Mouse (Mus musculus) MEL (cell line): ENCODE results near the gene Pi4k2a. TPM values are rescaled to one million over a fixed set of nuclear protein-coding genes. Genes with fewer than 3 reads are reported as not detected.

Experiments used
- DNase-seq: peaks from one replicate; pipeline ENCODE4 v3.0.0; 2011; ENCODE audit warnings: low read depth, low spot score
- H3K27ac ChIP-seq: 2 replicates; pipeline ENCODE4 v1.5.1; 2012; ENCODE audit warnings: low read depth, mild to moderate bottlenecking, control low read depth, low read length, moderate library complexity; ENCODE audit not compliant: control insufficient read depth
- H3K27me3 ChIP-seq, 2 experiments: fragments of 150-350 bp in 1 of 2; sonication (generic) in 1 of 2; 2 replicates each; pipeline ENCODE4 v1.6.1; 2012; ENCODE audit warnings: low read length in 2 of 2, mild to moderate bottlenecking in 2 of 2, improper control_type of control experiment in 1 of 2, moderate library complexity in 1 of 2; ENCODE audit not compliant: insufficient read depth in 2 of 2, control insufficient read depth in 1 of 2
- H3K36me3 ChIP-seq, 2 experiments: 2 replicates each; pipeline ENCODE4 v1.6.1; 2012 to 2014; ENCODE audit warnings: low read length in 2 of 2, improper control_type of control experiment in 1 of 2, inconsistent platforms in 1 of 2, mild to moderate bottlenecking in 1 of 2; ENCODE audit not compliant: insufficient read depth in 2 of 2, control insufficient read depth in 1 of 2
- H3K4me1 ChIP-seq, 2 experiments: fragments of 150-350 bp in 1 of 2; sonication (generic) in 1 of 2; 2 replicates each; pipeline ENCODE4 v1.6.1; 2012; ENCODE audit warnings: low read length in 2 of 2, improper control_type of control experiment in 1 of 2, mild to moderate bottlenecking in 1 of 2; ENCODE audit not compliant: insufficient read depth in 2 of 2, control insufficient read depth in 1 of 2
- H3K4me3 ChIP-seq, 2 experiments: fragments of 150-350 bp in 1 of 2; sonication (generic) in 1 of 2; 2 replicates each; pipeline ENCODE4 v1.5.1; 2012; ENCODE audit warnings: low read depth in 2 of 2, low read length in 2 of 2, mild to moderate bottlenecking in 2 of 2, moderate library complexity in 2 of 2, control low read depth in 1 of 2, improper control_type of control experiment in 1 of 2; ENCODE audit not compliant: control insufficient read depth in 1 of 2, insufficient read depth in 1 of 2
- H3K79me2 ChIP-seq: 2 replicates; pipeline ENCODE4 v1.6.1; 2012; ENCODE audit warnings: mild to moderate bottlenecking, low read length, moderate library complexity; ENCODE audit not compliant: control insufficient read depth, poor library complexity, insufficient read depth
- H3K9ac ChIP-seq: 2 replicates; pipeline ENCODE4 v1.6.1; 2012; ENCODE audit warnings: low read depth, mild to moderate bottlenecking, control low read depth, low read length, moderate library complexity; ENCODE audit not compliant: control insufficient read depth, poor library complexity, severe bottlenecking
- H3K9me3 ChIP-seq: fragments of 150-350 bp; sonication (generic); replicated peaks from 2 replicates; pipeline ENCODE4 v1.6.1; 2012; ENCODE audit warnings: mild to moderate bottlenecking, low read length, improper control_type of control experiment, moderate library complexity; ENCODE audit not compliant: insufficient read depth
- CHD2 ChIP-seq: IDR thresholded peaks from 2 replicates; pipeline ENCODE4 v1.6.1; 2011; ENCODE audit warnings: low read length, improper control_type of control experiment
- CTCF ChIP-seq, 3 experiments: IDR thresholded peaks in 2 of 3; conservative IDR thresholded peaks in 1 of 3; 2 replicates each; pipeline ENCODE4 v1.5.1; 2011 to 2012; ENCODE audit warnings: low read length in 3 of 3, low read depth in 2 of 3, mild to moderate bottlenecking in 2 of 3, improper control_type of control experiment in 1 of 3, inconsistent platforms in 1 of 3, mixed read lengths in 1 of 3, moderate library complexity in 1 of 3; ENCODE audit not compliant: control insufficient read depth in 1 of 3, insufficient read depth in 1 of 3, poor library complexity in 1 of 3, severe bottlenecking in 1 of 3
- ELF1 ChIP-seq: IDR thresholded peaks from 2 replicates; pipeline ENCODE4 v1.6.1; 2014; ENCODE audit warnings: low read depth, mild to moderate bottlenecking, inconsistent platforms, low read length, improper control_type of control experiment, moderate library complexity
- GABPA ChIP-seq: IDR thresholded peaks from 2 replicates; pipeline ENCODE4 v1.6.1; 2012; ENCODE audit warnings: low read depth, mild to moderate bottlenecking, inconsistent platforms, low read length, improper control_type of control experiment, moderate library complexity
- GATA1 ChIP-seq: IDR thresholded peaks from 2 replicates; pipeline ENCODE4 v1.6.1; 2011; ENCODE audit warnings: low read depth, low read length, improper control_type of control experiment
- HCFC1 ChIP-seq: IDR thresholded peaks from 2 replicates; pipeline ENCODE4 v1.6.1; 2012; ENCODE audit warnings: low read depth, mild to moderate bottlenecking, inconsistent platforms, low read length, improper control_type of control experiment, moderate library complexity
- KAT2A ChIP-seq: conservative IDR thresholded peaks from 2 replicates; pipeline ENCODE4 v1.6.1; 2012; ENCODE audit warnings: low read depth, low read length, improper control_type of control experiment, inconsistent platforms
- MAFK ChIP-seq: IDR thresholded peaks from 2 replicates; pipeline ENCODE4 v1.6.1; 2011; ENCODE audit warnings: low read depth, mild to moderate bottlenecking, low read length, improper control_type of control experiment, borderline replicate concordance
- MAX ChIP-seq: IDR thresholded peaks from 2 replicates; pipeline ENCODE4 v1.6.1; 2011; ENCODE audit warnings: low read length, improper control_type of control experiment
- MEF2A ChIP-seq: IDR thresholded peaks from 2 replicates; pipeline ENCODE4 v1.6.1; 2014; ENCODE audit warnings: low read depth, mild to moderate bottlenecking, inconsistent platforms, low read length, improper control_type of control experiment; ENCODE audit not compliant: poor library complexity, insufficient replicate concordance, severe bottlenecking; ENCODE audit errors: extremely low read depth
- MYC ChIP-seq: IDR thresholded peaks from 2 replicates; pipeline ENCODE4 v1.6.1; 2011; ENCODE audit warnings: low read depth, mild to moderate bottlenecking, low read length, improper control_type of control experiment, moderate library complexity
- NELFE ChIP-seq: IDR thresholded peaks from 2 replicates; pipeline ENCODE4 v1.6.1; 2011; ENCODE audit warnings: low read depth, low read length, improper control_type of control experiment
- POLR2A ChIP-seq, 2 experiments: IDR thresholded peaks; 2 replicates each; pipeline ENCODE4 v1.6.1; 2011 to 2012; ENCODE audit warnings: low read length in 2 of 2, mild to moderate bottlenecking in 2 of 2, control low read depth in 1 of 2, improper control_type of control experiment in 1 of 2, low read depth in 1 of 2, moderate library complexity in 1 of 2; ENCODE audit not compliant: control insufficient read depth in 1 of 2, insufficient read depth in 1 of 2, poor library complexity in 1 of 2
- POLR2AphosphoS2 ChIP-seq: IDR thresholded peaks from 2 replicates; pipeline ENCODE4 v1.6.1; 2011; ENCODE audit warnings: low read length, improper control_type of control experiment
- SIN3A ChIP-seq: IDR thresholded peaks from 2 replicates; pipeline ENCODE4 v1.6.1; 2012; ENCODE audit warnings: low read length, improper control_type of control experiment, inconsistent platforms
- SMC3 ChIP-seq: IDR thresholded peaks from 2 replicates; pipeline ENCODE4 v1.6.1; 2011; ENCODE audit warnings: low read depth, low read length, improper control_type of control experiment
- TBP ChIP-seq: IDR thresholded peaks from 2 replicates; pipeline ENCODE4 v1.8.0; 2011; ENCODE audit warnings: low read depth, low read length, improper control_type of control experiment
- UBTF ChIP-seq: IDR thresholded peaks from 2 replicates; pipeline ENCODE4 v1.6.1; 2012; ENCODE audit warnings: low read depth, mild to moderate bottlenecking, inconsistent platforms, low read length, improper control_type of control experiment, moderate library complexity, borderline replicate concordance; ENCODE audit not compliant: insufficient read depth
- USF2 ChIP-seq, 2 experiments: IDR thresholded peaks; 2 replicates each; pipeline ENCODE4 v1.6.1; 2011 to 2012; ENCODE audit warnings: improper control_type of control experiment in 2 of 2, low read length in 2 of 2, borderline replicate concordance in 1 of 2, inconsistent platforms in 1 of 2, low read depth in 1 of 2, mild to moderate bottlenecking in 1 of 2; ENCODE audit not compliant: insufficient read depth in 1 of 2
- ZNF384 ChIP-seq: IDR thresholded peaks from 2 replicates; pipeline ENCODE4 v1.6.1; 2012; ENCODE audit warnings: low read depth, mild to moderate bottlenecking, inconsistent platforms, low read length, improper control_type of control experiment
- polyA plus RNA-seq, 2 experiments: library from polyadenylated mRNA; stranded (reverse) in 1 of 2; unstranded in 1 of 2; fragments of >175 nt in 1 of 2; fragments of >200 nt in 1 of 2; gene quantifications; 2 replicates each; pipeline versions ENCODE4 v1.2.1 to v1.2.4; 2012; ENCODE audit warnings: low replicate concordance in 2 of 2, low read depth in 1 of 2; ENCODE audit not compliant: insufficient read length in 2 of 2, insufficient read depth in 1 of 2, missing spikeins in 1 of 2
- total RNA-seq: library from RNA; depleted of rRNA; stranded (reverse); fragments of 300-350 nt; gene quantifications from 2 replicates; pipeline ENCODE4 v1.2.3, GENCODE M21; 2012

The Pi4k2a gene
- total and polyA plus RNA-seq, 3 experiments: 10.2 to 30.3 TPM; not detected in 1

- Histone ChIP-seq H3K79me2 (no peaks in the 10 kb centered on the region), H3K27me3 (peaks cover 5 to 11% of the 10 kb centered on the region in 2 experiments; a peak in 3 of 4 replicates), H3K9ac (no peak overlapping the region), H3K4me1 (0 out of 4 replicates have a peak, but pooled peaks cover 0 to under 1% of the 10 kb centered on the region in 2 experiments), H3K27ac (no peak overlapping the region), H3K4me3 (no peak overlapping the region), H3K9me3 (no peaks in the 10 kb centered on the region)
- DNase-seq: no peak
- TF ChIP-seq CTCF (IDR thresholded peaks at IDR 0.05 in 2 of 3, conservative IDR thresholded peaks at IDR 0.05 in 1 of 3; ENCODE audit: control insufficient read depth in 1 of 3, insufficient read depth in 1 of 3, low read depth in 2 of 3, low read length in 3 of 3, poor library complexity in 1 of 3, severe bottlenecking in 1 of 3) (peak in 1 of 3 experiments; percentile 8; a peak in 1 of 6 replicates), MAFK (no peak), USF2 (IDR thresholded peaks at IDR 0.05; ENCODE audit: borderline replicate concordance in 1 of 2, insufficient read depth in 1 of 2, low read depth in 1 of 2, low read length in 2 of 2) (no peak)
- TF ChIP-seq, all 39 proteins: peak for 1
- no peaks in the 10 kb centered on the region for H3K36me3 ChIP-seq
Observed at GRCm38 (mm10) chr19:42072802-42073201, 17.5 kb upstream of the Pi4k2a start.

GRCm38 (mm10) chr19:42075051-42075450 is 15.2 kb upstream of the Pi4k2a start:
- Histone ChIP-seq H3K4me3 (no peak overlapping the region), H3K9ac (no peak overlapping the region), H3K79me2 (no peaks in the 10 kb centered on the region), H3K27ac (no peak overlapping the region), H3K36me3 (no peaks in the 10 kb centered on the region), H3K27me3 (peaks cover 0 to 4% of the 10 kb centered on the region in 2 experiments; a peak in 2 of 4 replicates), H3K9me3 (no peaks in the 10 kb centered on the region), H3K4me1 (peaks cover 0 to 12% of the 10 kb centered on the region in 2 experiments; a peak in 1 of 4 replicates)
- TF ChIP-seq POLR2A (IDR thresholded peaks at IDR 0.05; ENCODE audit: control insufficient read depth in 1 of 2, insufficient read depth in 1 of 2, low read depth in 1 of 2, low read length in 2 of 2, poor library complexity in 1 of 2) (no peak), MAX (no peak), KAT2A (no peak), MAFK (no peak), NELFE (no peak), SMC3 (no peak), ELF1 (no peak)
- DNase-seq: no peak

GRCm38 (mm10) chr19:42075992-42076391 is 14.3 kb upstream of the Pi4k2a start:
- no peak overlapping the region for H3K9ac ChIP-seq
- no peak for TF ChIP-seq TBP
- TF ChIP-seq HCFC1: no peak
- no peak for TF ChIP-seq CHD2
- no peak for TF ChIP-seq CTCF (IDR thresholded peaks at IDR 0.05 in 2 of 3, conservative IDR thresholded peaks at IDR 0.05 in 1 of 3; ENCODE audit: control insufficient read depth in 1 of 3, insufficient read depth in 1 of 3, low read depth in 2 of 3, low read length in 3 of 3, poor library complexity in 1 of 3, severe bottlenecking in 1 of 3)
- TF ChIP-seq ZNF384: no peak
- TF ChIP-seq MAX: no peak
- no peak for TF ChIP-seq POLR2A (IDR thresholded peaks at IDR 0.05; ENCODE audit: control insufficient read depth in 1 of 2, insufficient read depth in 1 of 2, low read depth in 1 of 2, low read length in 2 of 2, poor library complexity in 1 of 2)
- TF ChIP-seq POLR2AphosphoS2: no peak
- TF ChIP-seq GATA1: no peak
- no peak for TF ChIP-seq MYC
- TF ChIP-seq MEF2A: no peak
- TF ChIP-seq GABPA: no peak
- no peak for TF ChIP-seq USF2 (IDR thresholded peaks at IDR 0.05; ENCODE audit: borderline replicate concordance in 1 of 2, insufficient read depth in 1 of 2, low read depth in 1 of 2, low read length in 2 of 2)
- TF ChIP-seq UBTF: no peak
- no peak for TF ChIP-seq SIN3A
- peaks cover 2 to 4% of the 10 kb centered on the region in 2 experiments; a peak in 3 of 4 replicates for H3K27me3 ChIP-seq
- no peak overlapping the region for H3K27ac ChIP-seq
- H3K4me3 ChIP-seq: no peak overlapping the region
- DNase-seq: no peak
- H3K36me3 ChIP-seq: peaks cover 0 to 1% of the 10 kb centered on the region in 2 experiments; a peak in 1 of 4 replicates
- no peaks in the 10 kb centered on the region for H3K79me2 ChIP-seq
- no peaks in the 10 kb centered on the region for H3K9me3 ChIP-seq
- H3K4me1 ChIP-seq: peaks cover 0 to 13% of the 10 kb centered on the region in 2 experiments; a peak in 2 of 4 replicates
